Mouse (Mus musculus): ENCODE measurements around the gene Sgcd.

DNA sequence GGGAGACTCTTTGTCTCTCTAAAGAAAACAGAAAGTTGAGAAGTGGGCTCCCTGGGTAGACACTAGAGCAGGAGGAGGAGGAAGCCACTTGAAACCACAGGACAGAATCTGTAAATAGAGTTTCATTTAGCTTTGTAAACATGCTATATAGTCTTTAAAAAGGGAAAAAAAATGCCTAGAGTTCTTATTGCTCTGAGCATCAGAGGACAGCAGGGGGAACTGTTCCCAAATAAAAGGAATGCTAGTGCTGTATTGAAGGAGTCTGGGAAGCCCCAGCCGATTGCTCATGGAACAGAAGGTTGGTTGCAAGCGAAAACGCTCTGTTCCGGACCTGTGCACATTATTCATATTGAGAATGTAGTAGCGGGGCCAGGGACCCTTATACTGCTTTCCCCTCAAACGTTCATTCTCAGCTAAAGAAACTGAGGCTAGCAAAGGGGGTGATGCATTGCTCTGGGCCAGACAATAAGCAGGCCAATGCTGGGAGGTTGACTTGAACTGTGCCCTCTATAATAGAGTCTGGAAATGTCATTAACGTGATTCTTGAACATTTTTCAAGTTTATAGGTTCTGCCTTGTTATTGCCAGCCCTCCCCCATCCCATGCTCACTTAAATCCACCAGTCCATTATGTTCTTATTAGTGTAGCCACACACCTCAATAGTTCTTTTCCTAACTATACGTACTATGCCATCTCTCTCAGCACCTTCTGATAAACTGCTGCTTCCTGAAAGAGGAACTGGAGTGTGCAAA, 1140.4 kb downstream of the Sgcd start:
- TF ChIP-seq CTCF (IDR thresholded peaks at IDR 0.05; ENCODE audit: low read depth) (peak; percentile 25; the same call in 1 of the 2 replicates), EP300 (IDR thresholded peaks at IDR 0.05; ENCODE audit: low read depth) (no peak)
